Mouse (Mus musculus) lung, postnatal 10 days (tissue): ENCODE data around the gene Sept11.
A peak's percentile ranks its signal among the peaks of the same experiment; 100 is the strongest.

Source experiments
- DNase-seq: peaks from one replicate; pipeline ENCODE4 v3.0.0; 2021

Sept11 gene

GRCm38 (mm10) chr5:93180252-93180651 is 87.0 kb downstream of the Sept11 start:
- DNase-seq, result peak; percentile 65

GRCm38 (mm10) chr5:93183311-93183710 is 90.1 kb downstream of the Sept11 start:
- no peak for DNase-seq

GRCm38 (mm10) chr5:93184548-93184947 is 91.3 kb downstream of the Sept11 start:
- no peak for DNase-seq

- DNase-seq, result no peak
These were observed 96.4 kb downstream of the Sept11 start for GRCm38 (mm10) chr5:93189607-93190006.

GRCm38 (mm10) chr5:93190428-93190827 is 97.2 kb downstream of the Sept11 start:
- DNase-seq, result no peak

- no peak for DNase-seq
These were observed 105.0 kb downstream of the Sept11 start for GRCm38 (mm10) chr5:93198232-93198631.

GRCm38 (mm10) chr5:93201181-93201580 is 107.9 kb downstream of the Sept11 start:
- no peak for DNase-seq

- peak; percentile 69 for DNase-seq
These were observed 112.3 kb downstream of the Sept11 start for GRCm38 (mm10) chr5:93205371-93206108.

GRCm38 (mm10) chr5:93206109-93207005 is 113.1 kb downstream of the Sept11 start, which contains the start of the genes Ccni and 2010109A12Rik:
Gene Ccni, minus strand, starts transcription at chr5:93206495.
Gene 2010109A12Rik, plus strand, starts transcription at chr5:93206518.
- DNase-seq, result peak; percentile 97

GRCm38 (mm10) chr5:93207006-93207348 is 113.7 kb downstream of the Sept11 start:
- peak; percentile 54 for DNase-seq

GRCm38 (mm10) chr5:93207555-93207954 is 114.3 kb downstream of the Sept11 start:
- no peak for DNase-seq

GRCm38 (mm10) chr5:93218375-93218774 is 125.1 kb downstream of the Sept11 start:
- DNase-seq, result no peak

- peak; percentile 78 for DNase-seq
These were observed 128.4 kb downstream of the Sept11 start for GRCm38 (mm10) chr5:93221661-93222060.

- no peak for DNase-seq
These were observed 131.3 kb downstream of the Sept11 start for GRCm38 (mm10) chr5:93224549-93224948.
